Mouse (Mus musculus): Measurements from ENCODE around the gene Ankrd55. TPM values are rescaled to one million over a fixed set of nuclear protein-coding genes. Genes with fewer than 3 reads are reported as not detected.

Gene Ankrd55
- polyA plus RNA-seq, 1 experiment = 0.33 TPM

DNA sequence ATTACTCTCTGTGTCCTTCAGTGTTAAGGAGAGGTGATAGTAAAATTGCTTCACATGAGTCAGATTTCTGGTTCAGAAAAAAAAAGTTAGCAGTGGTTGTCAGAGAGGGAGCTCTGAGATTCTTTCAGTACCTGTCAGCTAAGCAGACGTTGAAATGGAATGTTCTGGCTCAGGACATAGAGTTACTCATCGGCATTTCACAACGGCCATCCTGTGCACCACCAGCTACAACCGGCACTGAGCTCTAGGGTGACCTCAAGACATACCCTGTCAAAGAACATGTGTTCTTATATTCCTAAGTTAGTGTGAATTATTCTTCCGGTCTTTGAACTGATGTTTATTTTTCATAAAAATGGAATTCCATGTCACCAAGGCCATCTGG lies 55.4 kb downstream of the Ankrd55 start:
- no peak for DNase-seq (ENCODE audit: low spot score)

- no peak for DNase-seq (ENCODE audit: low spot score)
Measured at GRCm38 (mm10) chr13:112344270-112344864, 56.1 kb downstream of the Ankrd55 start.

- no peak for DNase-seq (ENCODE audit: low spot score)
Measured at GRCm38 (mm10) chr13:112345542-112345941, 57.3 kb downstream of the Ankrd55 start.

DNA sequence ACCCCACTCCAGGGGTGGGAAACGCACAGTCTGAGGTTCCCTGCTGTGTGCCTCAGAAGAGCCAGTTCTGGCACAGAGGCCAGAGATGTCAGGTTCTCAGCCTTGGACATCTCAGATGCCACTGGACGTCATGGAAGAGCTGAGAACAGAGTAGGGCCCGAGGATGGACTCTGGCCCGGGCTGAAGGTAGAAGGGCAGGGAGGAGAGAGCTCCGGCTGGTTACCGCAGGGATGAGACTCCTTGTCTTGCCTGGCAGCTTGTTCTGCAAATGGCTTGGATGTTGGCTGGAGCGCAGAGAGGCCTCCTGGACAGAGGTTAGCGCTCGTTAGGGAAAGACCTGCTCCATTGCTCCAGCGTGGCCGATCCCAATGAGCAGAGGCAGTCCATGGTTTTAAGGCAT lies 57.8 kb downstream of the Ankrd55 start:
- DNase-seq (ENCODE audit: low spot score) = no peak

- DNase-seq (ENCODE audit: low spot score) = no peak
Measured at GRCm38 (mm10) chr13:112346659-112347142, 58.5 kb downstream of the Ankrd55 start.

DNA sequence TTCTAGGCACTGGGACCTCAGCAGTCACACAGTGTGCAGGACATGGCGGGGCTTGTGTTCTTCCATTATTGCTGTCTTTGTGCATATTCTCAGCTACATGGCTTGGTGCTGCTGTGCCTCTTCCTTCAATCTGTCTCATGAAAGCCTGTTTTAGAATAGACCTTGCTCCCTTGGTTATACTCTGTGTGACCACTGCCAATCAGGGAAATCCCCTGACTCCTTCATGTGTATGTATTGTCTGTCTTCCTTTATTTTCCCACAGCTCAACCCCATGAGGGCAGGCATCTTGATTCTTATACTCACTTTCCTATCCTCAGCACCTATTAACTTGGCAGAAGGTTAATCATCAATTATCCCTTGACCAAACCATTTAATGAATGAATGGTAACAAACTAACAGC lies 60.0 kb downstream of the Ankrd55 start:
- DNase-seq (ENCODE audit: low spot score) = no peak

DNA sequence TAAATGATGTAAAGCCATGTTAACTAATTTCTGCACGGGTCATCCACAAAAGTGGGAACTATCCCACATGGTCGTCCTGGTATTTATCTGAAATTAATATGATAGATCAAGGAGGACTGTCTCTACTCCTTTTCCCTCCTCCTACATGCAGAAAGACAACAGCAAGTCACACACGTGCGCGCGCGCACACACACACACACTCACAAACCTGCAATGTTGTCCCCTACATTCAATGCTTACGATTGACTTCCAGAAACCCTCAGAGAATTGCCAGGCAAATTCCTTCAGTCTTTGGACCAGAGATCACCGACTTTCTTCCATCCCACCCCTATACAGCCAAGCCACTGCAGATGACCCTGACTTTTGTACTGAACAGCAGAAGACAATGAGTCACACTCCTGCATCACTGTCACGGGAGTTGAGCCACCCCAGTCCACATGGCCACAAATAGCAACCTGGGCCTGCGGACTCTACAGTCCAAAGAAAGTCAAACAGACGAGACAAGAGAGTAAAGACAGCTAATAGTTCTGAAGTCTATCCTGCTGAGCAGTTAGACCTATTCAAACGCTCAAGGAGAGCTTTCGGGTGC lies 60.7 kb downstream of the Ankrd55 start:
- DNase-seq (ENCODE audit: low spot score) = no peak

- no peak for DNase-seq (ENCODE audit: low spot score)
Measured at GRCm38 (mm10) chr13:112349500-112349899, 61.2 kb downstream of the Ankrd55 start.

- DNase-seq (ENCODE audit: low spot score) = no peak
Measured at GRCm38 (mm10) chr13:112351943-112352342, 63.7 kb downstream of the Ankrd55 start.

- DNase-seq (ENCODE audit: low spot score) = no peak
Measured at GRCm38 (mm10) chr13:112354109-112354867, 66.0 kb downstream of the Ankrd55 start.

DNA sequence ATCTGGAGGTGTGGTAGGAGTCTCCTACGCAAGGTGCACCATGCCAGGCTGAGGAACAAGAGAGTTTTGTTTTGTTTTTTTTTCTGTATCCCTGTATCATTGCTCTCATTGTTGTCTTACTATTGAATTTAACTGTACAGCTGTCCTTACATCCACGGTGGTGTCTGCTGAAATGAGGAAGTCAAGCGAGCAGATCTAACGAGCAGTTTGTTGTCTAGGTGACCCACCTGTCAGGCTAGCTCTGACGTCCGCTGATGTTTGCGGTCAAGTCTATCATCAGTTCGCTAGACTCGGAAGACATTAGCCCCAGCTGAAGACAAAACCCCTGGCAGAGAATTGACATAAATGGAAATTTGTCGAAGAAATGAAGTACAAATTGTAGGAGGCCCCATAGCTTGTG lies 66.7 kb downstream of the Ankrd55 start:
- no peak for DNase-seq (ENCODE audit: low spot score)

DNA sequence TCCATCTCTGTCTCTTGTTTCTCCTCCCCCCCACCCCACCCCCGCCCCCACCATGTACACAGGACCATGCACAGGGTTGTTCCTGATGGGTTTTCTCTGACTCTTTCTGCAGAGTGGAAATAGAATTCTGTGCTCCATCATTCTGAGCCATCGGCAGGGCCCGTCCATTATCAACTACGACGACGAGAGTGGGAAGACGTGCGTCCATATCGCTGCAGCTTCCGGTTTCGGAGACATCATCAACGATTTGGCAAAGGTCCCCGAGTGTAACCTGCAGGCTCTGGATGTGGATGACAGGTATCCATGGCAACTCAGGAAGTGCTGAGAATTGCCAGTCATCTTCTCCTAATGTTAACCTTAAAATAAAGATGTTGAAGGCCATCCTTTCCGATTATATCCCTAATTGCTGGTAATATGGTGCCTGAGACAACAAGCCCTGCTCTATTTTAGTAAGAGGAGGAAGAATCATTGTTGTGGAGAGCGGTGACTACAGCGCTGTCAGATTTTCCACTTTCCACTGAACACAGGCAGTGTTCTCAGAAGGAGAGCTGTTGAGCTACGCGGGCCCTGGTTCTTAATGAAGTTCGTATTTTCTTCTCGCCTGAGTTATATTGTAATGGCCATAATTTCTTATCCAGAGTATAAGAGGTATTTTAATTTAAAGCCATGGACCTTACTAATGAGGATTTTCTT lies 67.7 kb downstream of the Ankrd55 start:
- no peak for DNase-seq (ENCODE audit: low spot score)

- DNase-seq (ENCODE audit: low spot score) = no peak
Measured at GRCm38 (mm10) chr13:112361575-112361974, 73.3 kb downstream of the Ankrd55 start.

DNA sequence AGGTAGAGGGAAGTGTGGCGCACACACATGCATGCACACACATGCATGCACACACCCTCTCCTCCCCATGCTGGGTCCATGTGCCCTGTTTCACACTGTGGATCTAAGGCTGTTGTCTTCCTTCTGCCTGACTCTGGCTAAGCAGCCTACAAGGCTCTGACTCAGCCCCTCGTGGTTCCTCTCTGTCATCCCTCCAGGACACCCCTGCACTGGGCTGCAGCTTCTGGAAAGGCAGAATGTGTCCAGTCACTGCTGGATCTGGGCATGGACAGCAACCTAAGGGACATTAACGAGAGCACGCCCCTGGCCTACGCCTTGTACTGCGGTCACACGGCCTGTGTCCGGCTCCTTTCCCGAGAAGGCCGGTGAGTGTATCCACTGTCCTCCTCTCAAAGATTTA lies 75.0 kb downstream of the Ankrd55 start:
- DNase-seq (ENCODE audit: low spot score) = no peak

GRCm38 (mm10) chr13:112363746-112364145 lies 75.5 kb downstream of the Ankrd55 start:
- DNase-seq (ENCODE audit: low spot score) = no peak

- no peak for DNase-seq (ENCODE audit: low spot score)
Measured at GRCm38 (mm10) chr13:112364698-112365097, 76.4 kb downstream of the Ankrd55 start.

DNA sequence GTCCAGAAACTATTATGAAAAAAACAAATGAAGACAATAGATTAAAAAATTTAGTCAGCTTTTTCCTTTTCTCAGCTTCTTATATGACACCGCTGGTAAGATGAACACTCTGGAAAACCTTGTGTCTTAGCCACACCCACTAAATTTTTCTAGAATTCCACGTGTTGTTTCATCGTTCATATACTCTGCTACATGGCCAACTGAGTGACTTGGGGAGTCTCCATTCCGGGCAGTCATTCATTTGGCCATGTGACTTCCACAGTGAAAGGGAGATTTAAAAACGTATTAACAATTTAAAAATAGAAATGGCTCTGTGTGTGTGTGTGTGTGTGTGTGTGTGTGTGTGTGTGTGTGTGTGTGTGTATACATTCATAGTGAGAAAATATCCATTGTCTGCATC lies 77.1 kb downstream of the Ankrd55 start:
- DNase-seq (ENCODE audit: low spot score) = no peak

DNA sequence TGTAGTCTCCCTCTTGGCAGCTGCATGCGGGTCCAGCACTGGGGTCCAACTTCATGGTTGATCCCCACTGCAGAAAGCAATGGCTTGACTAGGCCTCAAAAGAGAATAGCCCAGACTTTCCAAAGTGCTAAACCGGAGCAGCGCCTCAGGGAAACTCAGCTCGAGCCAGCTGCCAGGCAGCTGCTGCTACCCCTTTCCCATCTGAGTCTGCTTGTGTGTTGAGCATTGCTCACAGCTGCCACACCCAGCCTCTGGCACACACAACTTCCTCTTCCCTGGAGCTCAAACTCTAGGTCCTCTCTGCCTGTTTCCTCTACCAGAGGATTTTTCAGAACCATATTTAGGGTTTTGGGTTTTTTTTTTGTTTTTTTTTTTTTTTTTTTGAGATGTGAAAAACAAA lies 77.5 kb downstream of the Ankrd55 start:
- no peak for DNase-seq (ENCODE audit: low spot score)

DNA sequence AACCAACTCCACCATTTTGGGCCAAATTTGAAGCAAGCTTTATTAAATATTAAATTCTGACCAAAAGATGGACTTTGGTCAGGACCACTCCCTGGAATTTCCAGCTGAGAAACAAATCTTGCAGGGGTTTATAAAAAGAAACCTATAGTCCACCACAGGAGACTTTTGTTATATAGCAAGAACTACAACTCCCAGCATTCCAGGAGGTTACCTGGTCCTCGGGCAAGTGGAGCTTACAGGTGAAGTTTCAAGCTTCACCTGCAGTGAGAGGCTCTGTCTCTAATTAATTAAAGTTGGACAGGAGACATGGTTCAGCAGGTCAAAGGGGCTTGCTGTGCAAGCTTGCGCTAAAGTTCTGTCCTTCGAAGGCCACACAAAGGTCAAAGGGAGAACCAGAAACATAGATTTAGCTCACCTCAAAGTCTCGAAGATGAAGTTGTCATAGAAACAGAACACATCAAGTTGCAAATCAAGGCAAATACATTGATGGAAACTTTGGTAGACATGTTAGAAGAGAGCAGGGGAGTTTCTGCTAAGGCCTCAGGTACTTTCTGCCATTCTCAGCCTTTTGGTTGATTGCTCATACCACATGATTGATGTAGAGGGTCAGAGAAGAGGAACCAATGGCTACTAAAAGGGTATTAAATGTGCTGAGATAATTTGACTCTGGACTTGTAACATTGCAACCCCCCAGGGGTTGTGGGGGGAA lies 78.2 kb downstream of the Ankrd55 start:
- no peak for DNase-seq (ENCODE audit: low spot score)

DNA sequence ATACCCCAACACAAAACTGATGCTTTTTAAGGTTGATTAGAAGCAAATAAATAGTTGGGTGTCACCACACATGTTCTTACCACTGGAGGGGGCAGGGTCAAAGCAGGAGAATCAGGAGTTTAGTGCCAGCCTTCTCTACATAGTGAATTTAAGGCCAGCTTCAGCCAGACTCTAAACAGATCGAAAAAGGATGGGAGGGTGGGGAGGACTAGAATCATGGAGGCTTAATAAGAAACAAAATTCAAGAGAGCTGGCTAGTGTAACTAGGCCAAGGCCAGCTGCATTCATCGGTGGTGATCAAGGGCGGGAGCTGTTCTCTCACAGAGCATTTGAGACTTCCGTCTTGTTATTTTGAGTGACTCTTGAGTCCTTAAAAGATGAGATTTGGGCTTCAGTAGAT lies 83.5 kb downstream of the Ankrd55 start:
- no peak for DNase-seq (ENCODE audit: low spot score)

DNA sequence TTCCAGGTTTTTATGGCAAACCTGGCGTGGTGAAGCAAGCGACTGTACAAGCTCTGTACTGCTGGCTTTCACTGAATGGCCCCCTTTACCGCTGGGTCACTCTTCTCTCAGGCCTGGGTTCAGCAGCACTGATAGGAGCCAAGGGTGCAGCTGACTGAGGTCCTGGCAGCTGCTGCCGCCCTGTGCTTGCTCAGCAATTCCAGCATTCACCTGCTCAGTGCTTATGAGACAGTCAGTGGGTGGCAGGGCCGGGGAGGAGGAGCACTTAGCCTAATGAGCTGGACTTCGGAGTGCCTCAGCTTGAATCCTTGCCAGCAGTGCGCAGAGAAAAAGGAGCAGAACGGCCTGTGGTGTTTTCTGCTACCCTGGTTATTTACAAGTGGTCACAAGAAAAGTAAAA lies 87.5 kb downstream of the Ankrd55 start:
- DNase-seq (ENCODE audit: low spot score) = no peak

- DNase-seq (ENCODE audit: low spot score) = no peak
Measured at GRCm38 (mm10) chr13:112378782-112379305, 90.6 kb downstream of the Ankrd55 start.
